Mouse (Mus musculus) liver, postnatal 0 days (tissue): Measurements from ENCODE around the gene Sox10.

ENCODE experiments used
- CTCF ChIP-seq: sonication (generic); IDR thresholded peaks from 2 replicates; pipeline ENCODE4 v1.5.1; 2016; ENCODE audit warnings: antibody characterized with exemption, low read depth
- EP300 ChIP-seq: IDR thresholded peaks from 2 replicates; pipeline ENCODE4 v1.6.1; 2016; ENCODE audit warnings: antibody characterized with exemption, low read depth, mild to moderate bottlenecking

DNA sequence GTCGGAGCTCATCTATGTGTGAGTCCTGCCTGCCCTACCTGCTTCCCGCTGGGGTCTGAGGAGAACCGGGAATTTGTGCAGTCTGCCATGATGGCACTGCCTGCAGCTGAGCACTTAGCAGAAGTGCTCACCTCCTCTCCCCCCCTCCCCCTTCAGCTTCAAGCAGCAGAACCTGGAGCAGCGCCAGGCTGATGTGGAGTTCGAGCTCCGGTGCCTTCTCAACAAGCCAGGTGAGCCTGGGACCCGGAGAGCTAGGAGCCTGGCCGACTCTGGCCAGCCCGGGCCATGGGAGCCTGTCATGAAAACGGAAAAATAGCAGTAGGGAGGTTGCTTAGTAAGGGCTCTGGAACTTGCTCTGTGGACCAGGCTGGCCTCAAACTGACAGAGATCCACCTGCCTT, 34.3 kb downstream of the Sox10 start:
- no peak for TF ChIP-seq CTCF
- no peak for TF ChIP-seq EP300
